Mouse (Mus musculus) intestine, postnatal 0 days (tissue): ENCODE measurements around the gene Sdc4. TPM values are rescaled to one million over a fixed set of nuclear protein-coding genes. Genes with fewer than 3 reads are reported as not detected.
A peak's percentile ranks its signal among the peaks of the same experiment; 100 is the strongest.

Source experiments
- ATAC-seq: fragments of 200-750 bp; cut with Nextera tagmentation; 2 replicates; pipeline ENCODE4 v1.8.0; 2017; ENCODE audit warnings: mild to moderate bottlenecking, moderate TSS enrichment, moderate library complexity
- H3K27ac ChIP-seq: fragments of 300-500 bp; sonication (generic); 2 replicates; pipeline ENCODE4 v1.5.1; 2014; ENCODE audit warnings: mild to moderate bottlenecking, low read depth, low read length, moderate library complexity
- H3K27me3 ChIP-seq: fragments of 300-500 bp; sonication (generic); replicated peaks from 2 replicates; pipeline ENCODE4 v1.6.1; 2014; ENCODE audit warnings: low read length, mixed read lengths; ENCODE audit not compliant: control insufficient read depth, insufficient read depth
- H3K36me3 ChIP-seq: fragments of 300-500 bp; sonication (generic); 2 replicates; pipeline ENCODE4 v1.6.1; 2014; ENCODE audit warnings: mild to moderate bottlenecking, moderate library complexity; ENCODE audit not compliant: control insufficient read depth, insufficient read depth
- H3K4me1 ChIP-seq: fragments of 300-500 bp; sonication (generic); replicated peaks from 2 replicates; pipeline ENCODE4 v1.6.1; 2014; ENCODE audit warnings: antibody characterized with exemption, low read length, mixed read lengths; ENCODE audit not compliant: control insufficient read depth, insufficient read depth
- H3K4me2 ChIP-seq: fragments of 300-500 bp; sonication (generic); replicated peaks from 2 replicates; pipeline ENCODE4 v1.6.1; 2014; ENCODE audit warnings: low read depth, mild to moderate bottlenecking, moderate library complexity
- H3K4me3 ChIP-seq: fragments of 300-500 bp; sonication (generic); 2 replicates; pipeline ENCODE4 v1.5.1; 2014; ENCODE audit warnings: low read depth, low read length
- H3K9ac ChIP-seq: fragments of 300-500 bp; sonication (generic); 2 replicates; pipeline ENCODE4 v1.6.1; 2014; ENCODE audit warnings: mild to moderate bottlenecking, low read depth, low read length
- H3K9me3 ChIP-seq: fragments of 300-500 bp; sonication (generic); 2 replicates; pipeline ENCODE4 v1.6.1; 2016; ENCODE audit warnings: mixed run types; ENCODE audit not compliant: control insufficient read depth
- CTCF ChIP-seq: sonication (generic); IDR thresholded peaks from 2 replicates; pipeline ENCODE4 v1.5.1; 2016; ENCODE audit warnings: low read depth, mild to moderate bottlenecking, control low read depth, antibody characterized with exemption, moderate library complexity
- WGBS: fragments of 180-500 bp; shearing (Covaris S2); extraction: QIAGEN DNeasy Blood & Tissue Kit; methylation state at CpG from one replicate; pipeline ENCODE4 v1.1.7; 2014; 5-methylcytosine and 5-hydroxymethylcytosine counted together
- polyA plus RNA-seq: library from polyadenylated mRNA; unstranded; fragments of >200 nt; fragmentation: Nextera tagmentation; extraction: Ambion mirVana; gene quantifications from 2 replicates; pipeline ENCODE4 v1.2.1, GENCODE M21; 2015

Sdc4 gene
- polyA plus RNA-seq, 1 experiment from 2014 or later: 92.0 TPM

- Histone ChIP-seq H3K9ac (0 out of 2 replicates have a peak overlapping the region, but pooled peaks have one; percentile 22), H3K4me2 (peak overlapping the region; percentile 60), H3K4me1 (peaks cover 49% of the 10 kb centered on the region), H3K9me3 (no peaks in the 10 kb centered on the region), H3K4me3 (no peak overlapping the region), H3K27me3 (no peaks in the 10 kb centered on the region), H3K36me3 (peaks cover 8% of the 10 kb centered on the region), H3K27ac (peak overlapping the region; percentile 95)
- ATAC-seq: no peak
- no peak for TF ChIP-seq CTCF
- 27% methylated on average over 3 of the region's 3 CpGs for WGBS
Observed at GRCm38 (mm10) chr2:164434681-164435080, 9.0 kb downstream of the Sdc4 start.

DNA sequence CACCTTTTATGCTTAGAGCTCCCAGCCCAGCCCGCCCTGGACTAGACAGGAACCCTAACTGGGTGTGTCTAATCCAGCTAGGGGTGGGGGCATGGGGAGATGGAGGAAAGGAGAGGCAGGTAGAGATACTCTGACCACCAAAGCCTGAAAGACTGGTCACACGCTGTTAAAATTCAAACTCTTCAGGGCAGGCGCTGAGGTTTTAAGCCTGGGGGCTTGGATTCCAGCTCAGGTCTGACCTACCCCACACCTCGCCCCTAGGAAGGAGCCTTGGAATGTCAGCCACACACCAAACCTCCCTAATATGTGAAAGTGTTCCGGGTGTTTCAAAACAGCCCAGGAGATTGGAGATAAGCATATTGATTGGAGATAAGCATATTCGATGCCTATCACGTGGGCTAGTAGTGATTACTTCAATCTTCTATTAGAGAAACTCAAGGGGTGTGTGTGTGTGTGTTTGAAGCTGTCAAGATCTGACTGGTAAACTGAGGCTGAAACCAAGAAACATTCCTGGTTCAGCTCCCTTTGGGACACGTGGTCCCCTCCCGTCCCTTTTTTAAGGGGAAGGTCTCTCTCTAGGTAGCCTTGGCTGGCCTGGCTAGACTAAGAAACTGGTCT lies 10.3 kb downstream of the Sdc4 start:
- no peaks in the 10 kb centered on the region for H3K27me3 ChIP-seq
- ATAC-seq: no peak
- 43% methylated on average over 9 of the region's 9 CpGs for WGBS
- no peak for TF ChIP-seq CTCF
- H3K9me3 ChIP-seq: no peaks in the 10 kb centered on the region
- H3K4me2 ChIP-seq: peak overlapping the region; percentile 60
- 0 out of 2 replicates have a peak overlapping the region, but pooled peaks have one; percentile 26 for H3K4me3 ChIP-seq
- H3K4me1 ChIP-seq: peaks cover 49% of the 10 kb centered on the region
- H3K27ac ChIP-seq: peak overlapping the region; percentile 95
- H3K36me3 ChIP-seq: peaks cover 21% of the 10 kb centered on the region
- H3K9ac ChIP-seq: peak overlapping the region; percentile 55

GRCm38 (mm10) chr2:164432541-164433191 lies 11.0 kb downstream of the Sdc4 start:
- Histone ChIP-seq H3K4me3 (0 out of 2 replicates have a peak overlapping the region, but pooled peaks have one; percentile 26), H3K9me3 (no peaks in the 10 kb centered on the region), H3K27me3 (no peaks in the 10 kb centered on the region), H3K36me3 (peaks cover 28% of the 10 kb centered on the region), H3K9ac (peak overlapping the region; percentile 55), H3K4me2 (peak overlapping the region; percentile 60), H3K4me1 (peaks cover 49% of the 10 kb centered on the region), H3K27ac (peak overlapping the region; percentile 91)
- 15% methylated on average over 22 of the region's 22 CpGs for WGBS
- no peak for ATAC-seq
- TF ChIP-seq CTCF: 0 out of 2 replicates have a peak, but pooled peaks have one; percentile 4

DNA sequence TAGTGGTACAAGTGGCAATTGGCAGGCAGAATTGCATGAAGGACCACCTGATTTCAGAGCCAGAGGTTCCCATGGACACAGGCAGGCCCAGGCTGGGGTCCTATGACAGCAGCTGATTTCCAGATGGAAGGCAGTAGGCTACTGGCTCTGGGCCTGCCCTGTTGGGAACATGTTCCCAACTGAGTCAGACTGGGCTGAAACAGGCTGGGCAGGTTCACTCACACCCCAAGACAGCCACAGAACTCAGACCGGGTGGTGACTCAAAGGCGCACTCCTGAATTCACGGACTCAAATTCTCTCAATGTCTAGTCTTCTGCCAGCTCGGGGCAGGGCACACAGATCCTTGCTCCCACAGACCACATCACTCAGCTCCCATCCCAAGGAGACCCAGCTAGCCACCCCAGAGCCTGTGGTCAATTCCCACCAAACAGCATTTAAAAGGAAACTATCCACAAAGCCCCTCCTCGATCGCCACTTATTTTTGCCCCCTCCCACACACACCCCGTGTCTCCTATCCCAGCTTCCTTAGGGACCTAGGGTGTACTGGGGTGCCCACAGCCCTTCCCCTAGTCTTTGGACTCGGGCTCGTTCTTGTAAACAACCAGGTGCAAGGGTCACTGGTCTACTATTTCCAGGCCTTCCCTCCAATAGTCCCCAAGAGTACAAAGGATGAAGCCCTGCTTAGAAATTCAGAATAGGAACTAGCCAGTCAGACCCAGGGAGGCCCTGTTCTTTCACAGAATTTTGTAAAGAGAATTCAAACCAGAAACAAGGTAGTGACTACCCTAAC lies 11.8 kb downstream of the Sdc4 start:
- Histone ChIP-seq H3K4me3 (peak overlapping the region; percentile 11; the same call in 1 of the 2 replicates), H3K27ac (peak overlapping the region; percentile 91), H3K27me3 (no peaks in the 10 kb centered on the region), H3K9ac (peak overlapping the region; percentile 55), H3K4me1 (peaks cover 49% of the 10 kb centered on the region), H3K9me3 (no peaks in the 10 kb centered on the region), H3K4me2 (peak overlapping the region; percentile 60), H3K36me3 (peaks cover 35% of the 10 kb centered on the region)
- WGBS: 31% methylated on average over 9 of the region's 9 CpGs
- peak; percentile 53 for ATAC-seq
- TF ChIP-seq CTCF: no peak

- no peaks in the 10 kb centered on the region for H3K27me3 ChIP-seq
- H3K4me3 ChIP-seq: no peak overlapping the region
- H3K9ac ChIP-seq: no peak overlapping the region; the same call in 1 of the 2 replicates
- H3K36me3 ChIP-seq: peaks cover 47% of the 10 kb centered on the region
- H3K4me1 ChIP-seq: peaks cover 47% of the 10 kb centered on the region
- WGBS: 21% methylated on average over 7 of the region's 7 CpGs
- peak overlapping the region; percentile 60 for H3K4me2 ChIP-seq
- H3K27ac ChIP-seq: no peak overlapping the region
- no peak for ATAC-seq
- H3K9me3 ChIP-seq: no peaks in the 10 kb centered on the region
- TF ChIP-seq CTCF: peak; percentile 56
Observed at GRCm38 (mm10) chr2:164430697-164431096, 13.0 kb downstream of the Sdc4 start.
